Mouse (Mus musculus) pancreas, adult 10 weeks (tissue): ENCODE measurements around the gene Plcb3. TPM values are rescaled to one million over a fixed set of nuclear protein-coding genes. Genes with fewer than 3 reads are reported as not detected.

Experiments used
- polyA plus RNA-seq: library from polyadenylated mRNA; stranded (reverse); fragments of 350-450 nt; fragmentation: Illumina TruSeq; extraction: RNeasy Lipid Tissue Mini Kit (QIAGEN cat#74804); gene quantifications from one replicate; pipeline ENCODE4 v1.2.3, GENCODE M21; 2015; ENCODE audit warnings: low read depth, low replicate concordance; ENCODE audit not compliant: insufficient read depth

Plcb3 gene
- polyA plus RNA-seq, 1 experiment from 2014 or later: 13.1 TPM

Other genes with a start within 250 kb of the Plcb3 start
- 5.0 TPM for gene Rps6ka4, start 135.8 kb downstream of the Plcb3 start, polyA plus RNA-seq
- 1.2 TPM for gene Ccdc88b, start 118.3 kb downstream of the Plcb3 start, polyA plus RNA-seq
- gene Trmt112, start 66.8 kb downstream of the Plcb3 start, polyA plus RNA-seq: 23.1 TPM
- 34.0 TPM for gene Prdx5, start 66.4 kb downstream of the Plcb3 start, polyA plus RNA-seq
- gene Esrra, start 54.7 kb downstream of the Plcb3 start, polyA plus RNA-seq: 7.1 TPM
- gene Catsperz, start 51.1 kb downstream of the Plcb3 start, polyA plus RNA-seq: not detected
- not detected for gene Kcnk4, start 42.0 kb downstream of the Plcb3 start, polyA plus RNA-seq
- gene Bad, start 34.6 kb downstream of the Plcb3 start, polyA plus RNA-seq: 7.5 TPM
- 29.3 TPM for gene Gpr137, start 34.0 kb downstream of the Plcb3 start, polyA plus RNA-seq
- 50.5 TPM for gene Ppp1r14b, start 1.5 kb downstream of the Plcb3 start, polyA plus RNA-seq
- gene Fkbp2, start 4.0 kb upstream of the Plcb3 start, polyA plus RNA-seq: 89.4 TPM
- gene Vegfb, start 11.2 kb upstream of the Plcb3 start, polyA plus RNA-seq: 14.7 TPM
- 15.7 TPM for gene Dnajc4, start 16.1 kb upstream of the Plcb3 start, polyA plus RNA-seq
- gene Nudt22, start 19.6 kb upstream of the Plcb3 start, polyA plus RNA-seq: 47.9 TPM
- 6.4 TPM for gene Trpt1, start 19.7 kb upstream of the Plcb3 start, polyA plus RNA-seq
- 2.3 TPM for gene Fermt3, start 43.0 kb upstream of the Plcb3 start, polyA plus RNA-seq
- gene Stip1, start 63.5 kb upstream of the Plcb3 start, polyA plus RNA-seq: 15.0 TPM
- 9.8 TPM for gene Macrod1, start 80.3 kb upstream of the Plcb3 start, polyA plus RNA-seq
- 0.54 TPM for gene Flrt1, start 129.3 kb upstream of the Plcb3 start, polyA plus RNA-seq
- 15.2 TPM for gene Otub1, start 229.8 kb upstream of the Plcb3 start, polyA plus RNA-seq
- gene Cox8a, start 241.1 kb upstream of the Plcb3 start, polyA plus RNA-seq: 113 TPM